Mouse (Mus musculus): ENCODE measurements around the gene Rft1.

The Rft1 gene

DNA sequence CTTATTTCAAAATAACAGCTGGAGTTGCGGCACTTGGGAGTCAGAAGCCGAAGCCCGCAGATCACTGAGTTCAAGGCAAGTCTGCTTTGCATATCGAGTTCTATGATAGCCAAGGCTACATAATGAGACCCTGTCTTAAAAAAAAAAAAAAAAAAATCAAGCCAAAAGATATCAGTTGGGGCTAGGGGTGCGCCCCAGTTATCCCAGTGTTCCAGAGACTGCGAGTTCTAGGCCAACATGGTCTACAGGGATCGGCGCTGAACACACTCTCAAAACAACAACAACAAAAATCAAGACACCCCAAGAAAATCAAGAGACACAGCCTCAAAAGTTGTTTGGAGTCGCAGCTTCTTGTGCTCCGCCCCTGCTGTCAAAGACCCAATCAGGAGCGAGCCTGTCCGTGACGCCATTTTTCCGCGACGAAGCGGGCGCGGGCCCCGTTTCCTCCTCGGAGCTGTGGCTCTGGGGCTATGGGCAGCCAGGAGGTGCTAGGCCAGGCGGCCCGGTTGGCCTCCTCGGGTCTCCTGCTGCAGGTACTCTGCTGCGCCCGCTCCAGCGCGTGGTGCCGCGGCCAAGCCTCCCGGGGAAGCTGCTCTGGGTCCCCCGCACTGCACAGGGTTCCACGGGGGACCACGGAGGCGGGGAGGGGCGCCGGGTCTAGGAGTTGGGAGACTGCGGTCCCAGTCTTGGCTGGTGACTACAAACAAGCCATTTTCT lies at the start of gene Rft1:
Gene Rft1, plus strand, starts transcription at position 418 of the 717 bp plus-strand sequence.
- DNase-seq (ENCODE audit: low spot score in 2 of 2): peak; percentile 98 to 99

DNA sequence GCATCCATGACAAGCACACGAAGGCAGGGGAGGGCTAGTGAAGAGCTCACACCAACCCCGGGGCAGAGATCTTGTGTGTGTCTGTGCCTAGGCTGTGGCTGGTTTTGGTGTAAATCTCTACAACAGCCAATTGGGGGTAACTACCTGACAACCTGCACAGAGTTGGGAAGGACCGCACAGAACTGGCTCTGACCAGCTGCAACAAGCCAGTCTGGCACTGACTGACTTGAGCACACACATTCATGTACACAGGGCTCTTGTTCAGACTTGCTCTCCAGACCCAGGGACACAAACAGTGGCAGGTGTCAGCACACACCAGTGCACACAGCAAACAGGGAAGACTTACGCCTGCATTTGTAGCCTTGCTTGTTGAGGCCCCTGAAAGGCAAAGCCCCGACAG lies 47.3 kb upstream of the Rft1 start:
- DNase-seq (ENCODE audit: low spot score in 2 of 2): no peak

DNA sequence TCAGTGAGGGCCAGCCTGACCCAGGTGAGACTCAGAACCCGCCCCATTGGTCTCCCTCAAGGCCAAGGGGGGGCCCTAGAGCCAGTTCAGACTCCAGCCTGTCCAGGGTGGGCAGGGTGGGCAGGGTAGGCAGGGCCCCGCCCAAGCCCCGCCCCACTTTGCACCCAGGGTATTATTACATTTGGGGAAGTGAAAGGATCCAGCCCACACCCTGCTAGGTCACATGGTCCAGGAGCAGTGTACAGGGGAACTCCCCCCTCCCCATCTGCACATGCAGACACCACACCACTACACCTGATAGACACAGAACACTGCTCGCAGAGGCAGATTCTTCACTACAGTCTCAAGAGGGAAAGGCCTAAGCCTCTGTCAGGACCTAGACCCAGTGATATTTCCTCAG lies 46.5 kb upstream of the Rft1 start:
- no peak for DNase-seq (ENCODE audit: low spot score in 2 of 2)

DNA sequence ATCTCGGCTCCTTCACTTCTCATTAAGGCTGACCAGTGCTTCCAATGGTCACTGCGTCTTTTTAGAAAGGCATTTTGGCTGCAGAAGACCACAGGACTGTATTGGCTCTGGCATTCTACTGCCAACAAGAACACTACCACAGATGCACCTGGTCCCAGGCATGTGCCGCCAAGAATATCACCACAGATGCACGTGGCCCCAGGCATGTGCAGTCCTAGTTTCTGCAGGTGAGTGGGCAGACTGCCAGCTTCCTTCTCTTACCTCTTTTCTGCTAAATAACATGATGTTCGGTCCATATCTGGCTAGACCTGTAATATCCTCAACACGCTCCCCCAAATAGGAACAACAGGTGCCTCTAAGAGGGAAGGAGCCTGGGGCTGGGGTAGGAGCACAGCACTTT lies 46.0 kb upstream of the Rft1 start:
- no peak for DNase-seq (ENCODE audit: low spot score in 2 of 2)

DNA sequence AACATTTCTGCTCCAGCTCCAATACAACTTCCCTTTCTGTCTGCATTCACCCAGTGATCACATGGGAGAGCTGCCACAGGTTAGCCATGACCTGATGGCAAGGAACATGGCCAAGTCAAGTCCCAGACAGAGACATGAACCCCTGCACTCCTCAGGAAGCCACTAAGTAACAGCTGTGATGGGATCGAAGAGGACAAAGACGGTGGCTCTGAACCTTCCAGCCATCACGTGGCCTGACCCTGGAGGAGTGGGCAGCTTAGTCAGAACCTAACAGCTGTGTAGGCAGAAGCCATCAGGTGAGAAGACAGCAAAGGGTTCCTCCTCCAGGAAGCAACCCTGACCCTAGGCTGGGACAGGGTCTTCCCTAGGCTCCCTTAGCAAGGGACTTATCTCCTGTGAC lies 44.7 kb upstream of the Rft1 start:
- no peak for DNase-seq (ENCODE audit: low spot score in 2 of 2)

DNA sequence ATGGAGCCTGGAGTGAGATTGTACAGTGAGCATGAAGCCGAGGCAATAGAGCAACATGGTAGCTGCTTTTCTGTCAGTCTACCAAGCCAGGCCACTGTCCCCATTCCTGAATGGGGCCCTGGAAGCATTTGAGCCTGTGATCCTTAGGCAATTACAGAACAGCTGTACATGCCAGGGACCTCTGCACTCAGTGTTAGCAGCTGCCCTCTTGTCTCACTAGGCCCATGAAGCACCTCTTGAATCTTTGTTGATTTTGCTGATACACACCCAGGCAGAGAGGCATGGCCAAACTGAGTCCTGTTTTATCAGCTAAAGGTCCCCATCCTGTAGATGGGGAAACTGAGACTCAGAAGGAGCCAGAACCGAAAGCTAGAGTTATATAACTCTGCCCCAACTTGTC lies 43.9 kb upstream of the Rft1 start:
- no peak for DNase-seq (ENCODE audit: low spot score in 2 of 2)

DNA sequence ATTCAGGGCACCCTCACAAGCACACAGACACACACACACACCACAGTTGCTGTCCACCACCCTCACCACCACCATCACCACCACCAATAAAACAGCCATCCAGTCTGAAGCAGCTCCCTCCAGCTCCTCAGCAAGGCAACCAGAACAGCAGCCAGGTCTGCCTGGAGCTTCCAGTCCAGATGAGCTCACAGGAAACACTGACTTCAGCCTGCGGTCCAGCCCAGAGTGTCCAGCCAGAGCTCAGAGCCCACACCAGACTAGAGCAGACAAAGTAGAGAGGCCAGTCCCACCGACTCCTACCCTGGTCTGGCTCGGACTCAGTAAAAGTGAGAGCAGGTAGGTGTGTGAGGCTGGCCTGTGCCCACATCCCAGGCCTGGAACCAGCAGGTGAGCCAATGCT lies 43.2 kb upstream of the Rft1 start:
- DNase-seq (ENCODE audit: low spot score in 2 of 2): no peak

DNA sequence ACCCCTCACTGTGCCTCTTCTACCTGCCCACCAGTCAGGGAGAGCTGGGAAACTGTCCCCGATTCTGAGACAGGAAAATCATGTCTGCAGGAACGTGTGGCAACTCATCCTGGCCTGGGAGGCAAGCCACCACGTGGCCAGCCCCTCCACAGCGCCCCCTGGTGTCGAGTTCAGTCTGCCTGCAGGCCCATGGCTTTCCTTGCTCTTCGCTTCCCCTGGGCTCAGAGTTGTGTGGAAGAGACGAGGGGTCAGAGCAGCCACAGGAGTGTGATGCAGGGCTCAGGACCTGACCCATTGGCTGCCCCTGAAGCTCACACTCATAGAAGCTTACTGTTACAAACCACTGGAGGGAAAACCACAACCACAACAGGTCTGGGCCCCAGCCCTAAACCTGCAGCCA lies 41.6 kb upstream of the Rft1 start:
- DNase-seq (ENCODE audit: low spot score in 2 of 2): peak; percentile 42 to 86

DNA sequence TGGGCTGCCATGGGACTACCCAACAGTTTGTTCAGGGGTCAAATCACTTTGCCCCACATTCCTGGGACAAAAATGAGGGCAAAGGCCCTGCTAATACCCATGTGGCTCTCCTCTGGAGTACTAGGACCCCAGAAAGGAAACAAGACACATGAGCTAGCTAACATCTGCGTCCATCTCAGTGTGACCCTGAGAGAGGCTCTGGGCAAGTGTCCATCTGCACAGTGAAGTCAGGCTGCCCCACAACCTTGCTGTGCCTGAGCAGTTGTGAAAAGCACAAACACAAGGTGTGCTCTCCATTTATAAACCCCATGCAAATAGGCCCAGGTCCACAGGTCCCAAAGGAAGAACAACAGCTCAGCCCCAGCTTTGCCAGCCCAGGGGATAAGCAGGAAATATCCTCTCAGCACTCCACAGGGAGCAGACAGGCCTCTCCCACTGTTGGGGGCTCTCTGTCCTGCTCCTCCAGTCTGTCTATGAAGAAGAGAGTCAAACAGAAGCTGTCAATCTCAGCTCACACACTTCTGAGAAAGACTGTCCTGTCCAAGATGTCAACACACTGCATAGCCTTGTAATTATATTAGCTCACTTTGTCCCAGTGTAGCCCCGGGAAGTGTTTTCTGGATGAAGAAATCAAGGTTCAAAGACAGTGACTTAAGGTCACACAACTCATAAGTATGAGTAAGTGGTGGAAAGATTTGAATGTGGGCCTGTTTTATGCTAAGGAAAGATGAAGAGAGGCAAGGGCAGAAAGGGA lies 41.0 kb upstream of the Rft1 start:
- DNase-seq (ENCODE audit: low spot score in 2 of 2): no peak

DNA sequence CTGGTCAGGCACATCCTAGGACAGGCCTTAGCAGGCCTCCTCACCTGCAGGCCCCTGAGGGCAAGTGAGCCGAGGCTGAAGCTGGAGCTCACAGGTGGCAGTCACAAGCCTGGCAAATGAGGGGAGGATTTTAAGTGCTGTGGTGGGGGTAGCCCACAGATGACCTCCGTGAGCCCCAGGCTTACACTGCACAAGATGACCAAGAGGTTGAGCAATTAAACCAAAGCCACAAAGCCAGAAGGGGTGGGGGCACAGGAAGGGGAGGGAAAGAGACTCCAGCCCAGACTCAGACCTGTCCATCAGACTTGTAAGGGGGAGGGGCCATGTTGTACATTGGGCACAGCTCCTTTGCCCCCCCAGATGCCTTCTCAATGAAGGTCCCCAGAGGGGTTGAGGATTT lies 37.4 kb upstream of the Rft1 start:
- no peak for DNase-seq (ENCODE audit: low spot score in 2 of 2)

DNA sequence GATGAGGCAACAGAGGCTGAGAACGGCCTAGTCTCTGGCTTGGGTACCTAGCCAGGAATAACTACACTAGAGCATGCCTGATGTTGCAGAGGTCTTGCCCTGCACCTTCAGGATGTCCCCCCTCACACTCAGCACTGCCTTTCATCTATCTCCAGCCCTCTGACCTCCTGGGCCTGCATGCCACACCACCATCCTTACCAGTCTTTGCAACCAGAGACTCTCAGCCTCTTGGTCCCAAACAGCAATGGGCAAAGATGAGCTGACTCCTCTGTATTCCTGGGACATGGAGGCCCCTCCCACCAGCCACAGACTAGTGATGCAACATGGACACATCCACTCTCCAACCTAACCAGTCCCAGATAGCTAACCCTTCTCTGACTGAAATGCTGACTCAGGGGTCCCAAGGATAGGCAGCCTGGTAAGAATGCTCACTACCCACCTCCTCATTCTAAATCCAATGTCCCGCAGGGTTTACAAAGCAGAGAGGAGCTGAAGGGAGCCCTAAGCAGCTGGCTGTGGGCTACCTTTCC lies 35.3 kb upstream of the Rft1 start:
- DNase-seq (ENCODE audit: low spot score in 2 of 2): no peak

DNA sequence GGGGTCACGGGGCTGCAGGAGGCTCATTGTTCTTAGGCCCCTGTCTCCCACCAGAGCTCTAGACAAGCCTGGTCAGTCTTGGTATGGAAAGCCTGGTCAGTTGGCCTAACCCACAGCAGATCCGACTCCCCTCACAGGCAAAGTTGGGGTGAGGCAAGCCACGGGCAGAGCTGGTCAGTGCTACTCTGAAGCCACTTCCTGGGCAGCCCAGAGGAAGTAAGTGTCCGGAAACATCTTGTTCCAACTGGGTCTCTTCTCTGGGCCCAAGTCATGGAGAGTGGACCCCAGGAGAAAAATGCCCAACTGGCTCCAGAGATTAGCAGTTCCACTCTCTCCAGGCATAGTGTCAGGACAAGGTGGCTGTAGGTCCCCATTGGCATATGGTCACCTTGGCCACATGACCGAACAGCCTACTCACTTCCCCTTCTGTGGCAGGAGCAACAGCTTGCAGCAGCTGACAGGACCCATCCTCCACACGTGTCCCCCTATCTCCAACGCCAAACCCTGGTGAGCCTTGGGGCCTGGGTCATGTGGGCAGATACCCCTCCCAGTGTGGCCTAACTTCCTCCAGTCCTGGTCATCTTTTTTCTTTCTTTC lies 34.1 kb upstream of the Rft1 start:
- DNase-seq (ENCODE audit: low spot score in 2 of 2): no peak

DNA sequence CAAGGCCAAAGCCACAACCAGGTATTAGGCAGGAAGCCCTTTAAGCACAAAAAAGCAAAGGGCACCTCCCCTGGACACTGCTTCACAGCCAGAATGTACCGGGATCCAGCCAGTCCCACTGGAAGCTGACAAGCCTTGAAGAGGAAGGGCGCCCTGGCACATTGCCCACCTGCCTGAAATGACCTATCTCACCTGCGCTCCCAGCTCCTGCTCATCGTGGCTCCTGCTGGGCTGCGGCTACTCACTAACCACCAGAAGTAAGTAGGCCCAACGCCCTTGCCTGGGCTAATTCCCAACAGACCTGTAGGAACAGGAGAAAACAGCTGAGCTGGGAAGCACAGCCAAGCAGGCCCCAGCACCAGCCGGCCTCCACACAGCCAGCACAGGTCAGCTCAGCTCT lies 32.0 kb upstream of the Rft1 start:
- no peak for DNase-seq (ENCODE audit: low spot score in 2 of 2)

DNA sequence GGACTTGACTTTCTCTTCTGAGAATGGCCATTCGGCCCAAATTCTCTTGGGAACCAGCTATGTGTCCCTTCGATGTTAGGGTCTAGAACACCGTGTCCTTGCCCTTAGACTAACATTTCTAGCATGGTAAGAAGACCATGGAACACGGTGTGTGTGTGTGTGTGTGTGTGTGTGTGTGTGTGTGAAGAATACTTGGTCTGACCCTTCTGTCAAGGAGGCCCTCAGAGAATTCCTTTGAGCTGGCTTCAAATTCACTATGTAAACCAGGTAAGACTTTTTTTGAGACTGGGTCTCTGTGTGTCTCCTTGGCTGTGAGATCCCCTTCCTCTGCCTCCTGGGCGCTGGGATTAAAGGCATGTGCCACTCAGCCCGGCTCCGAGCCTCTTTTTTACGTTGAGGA lies 31.6 kb upstream of the Rft1 start:
- DNase-seq (ENCODE audit: low spot score in 2 of 2): no peak

DNA sequence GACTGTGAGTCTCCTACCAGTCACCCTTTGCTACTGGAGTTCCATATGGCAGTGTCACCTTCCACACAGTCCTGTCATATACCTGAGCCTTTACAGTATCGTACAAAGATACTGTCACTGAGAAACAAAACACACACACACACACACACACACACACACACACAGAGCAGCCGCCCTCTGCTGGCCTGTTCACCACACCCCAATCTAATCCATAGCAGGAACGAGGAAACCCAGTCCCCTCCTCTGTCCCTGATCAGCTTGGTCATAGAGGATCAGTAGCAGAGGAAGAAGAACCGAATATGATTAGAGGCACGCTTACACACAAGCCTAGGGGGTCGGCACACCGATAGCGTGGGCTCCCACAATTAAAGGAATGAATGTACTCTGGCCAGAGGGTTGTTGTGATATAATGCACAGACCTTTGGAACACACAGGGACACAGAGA lies 29.9 kb upstream of the Rft1 start:
- DNase-seq (ENCODE audit: low spot score in 2 of 2): no peak

DNA sequence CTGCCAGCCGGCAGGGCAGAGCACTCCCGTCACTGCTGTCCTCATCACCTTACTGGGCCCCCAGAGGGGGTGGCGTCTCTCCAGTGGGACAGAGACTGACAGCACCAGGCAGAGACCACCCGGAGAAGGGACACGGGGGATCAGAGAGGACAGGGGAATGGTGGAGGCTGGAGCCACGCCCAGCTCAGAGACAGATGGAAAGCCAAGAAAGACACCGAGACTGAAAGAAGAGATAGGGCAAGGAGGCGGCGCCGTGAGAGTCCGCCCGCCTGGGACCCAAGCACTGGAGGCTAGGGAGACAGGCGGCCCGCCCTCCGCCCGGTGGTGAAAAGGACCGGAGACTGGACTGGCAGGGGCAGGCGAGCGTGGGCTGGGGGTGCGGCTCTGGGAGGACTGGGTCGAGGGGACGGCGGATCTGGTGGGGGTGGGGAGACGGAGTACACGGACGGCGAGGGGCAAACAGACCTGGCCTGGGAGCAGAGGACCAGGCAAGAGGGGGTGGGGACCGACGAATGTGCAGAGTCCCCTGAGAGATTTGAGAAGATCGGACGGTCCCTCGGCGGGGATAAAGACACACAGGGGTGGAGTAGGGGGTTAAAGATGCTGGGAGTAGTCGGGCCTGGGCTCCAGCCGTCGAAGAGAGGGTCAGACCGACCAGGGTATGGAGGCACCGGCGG lies 28.9 kb upstream of the Rft1 start:
- peak; percentile 31 to 33 for DNase-seq (ENCODE audit: low spot score in 2 of 2)

DNA sequence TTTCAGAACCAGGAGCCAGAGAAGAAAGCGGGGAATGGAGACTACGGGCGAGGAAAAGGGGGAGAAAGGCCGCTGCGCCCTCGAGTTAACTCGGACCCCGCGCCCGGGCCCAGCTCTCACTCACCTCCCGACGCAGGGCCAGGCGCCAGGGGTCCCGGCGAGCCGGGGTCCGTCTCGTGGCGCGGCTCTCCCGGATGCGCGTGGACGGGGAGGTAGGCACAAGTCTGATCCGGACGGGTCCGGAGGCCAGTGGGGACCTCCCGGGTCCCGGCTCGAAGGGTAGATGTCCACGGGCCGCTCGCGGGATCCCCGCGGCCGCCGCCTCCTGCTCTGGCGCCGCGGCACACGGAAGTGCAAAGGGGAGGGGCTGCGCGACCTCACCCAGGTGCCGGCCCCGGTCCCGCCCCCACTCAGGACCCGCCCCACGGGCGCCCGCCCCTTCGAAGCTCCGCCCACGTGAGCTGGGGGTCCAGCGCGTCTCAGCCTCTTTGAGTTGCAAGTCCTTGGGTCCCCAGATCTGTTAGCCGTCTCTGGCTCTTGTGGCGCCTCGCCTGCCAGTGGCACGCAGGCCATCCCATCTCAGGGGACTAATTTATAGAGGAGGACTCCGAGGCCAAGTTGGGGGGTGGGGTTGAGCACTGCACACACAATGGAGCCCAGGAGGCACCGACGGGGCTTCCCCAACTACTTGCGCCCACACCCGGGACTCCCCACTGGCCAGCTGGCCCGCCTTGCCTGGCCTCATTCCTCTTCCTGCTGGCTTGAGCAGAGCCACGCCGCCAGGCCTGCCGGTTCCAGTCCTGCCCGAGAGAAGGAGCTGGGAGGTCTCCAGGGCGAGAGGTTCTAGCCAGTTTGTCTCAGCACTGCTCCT lies 28.1 kb upstream of the Rft1 start, which contains the start of gene Prkcd:
Gene Prkcd, minus strand, starts transcription at position 355 of the 871 bp plus-strand sequence.
- DNase-seq (ENCODE audit: low spot score in 2 of 2): peak; percentile 90 to 92

DNA sequence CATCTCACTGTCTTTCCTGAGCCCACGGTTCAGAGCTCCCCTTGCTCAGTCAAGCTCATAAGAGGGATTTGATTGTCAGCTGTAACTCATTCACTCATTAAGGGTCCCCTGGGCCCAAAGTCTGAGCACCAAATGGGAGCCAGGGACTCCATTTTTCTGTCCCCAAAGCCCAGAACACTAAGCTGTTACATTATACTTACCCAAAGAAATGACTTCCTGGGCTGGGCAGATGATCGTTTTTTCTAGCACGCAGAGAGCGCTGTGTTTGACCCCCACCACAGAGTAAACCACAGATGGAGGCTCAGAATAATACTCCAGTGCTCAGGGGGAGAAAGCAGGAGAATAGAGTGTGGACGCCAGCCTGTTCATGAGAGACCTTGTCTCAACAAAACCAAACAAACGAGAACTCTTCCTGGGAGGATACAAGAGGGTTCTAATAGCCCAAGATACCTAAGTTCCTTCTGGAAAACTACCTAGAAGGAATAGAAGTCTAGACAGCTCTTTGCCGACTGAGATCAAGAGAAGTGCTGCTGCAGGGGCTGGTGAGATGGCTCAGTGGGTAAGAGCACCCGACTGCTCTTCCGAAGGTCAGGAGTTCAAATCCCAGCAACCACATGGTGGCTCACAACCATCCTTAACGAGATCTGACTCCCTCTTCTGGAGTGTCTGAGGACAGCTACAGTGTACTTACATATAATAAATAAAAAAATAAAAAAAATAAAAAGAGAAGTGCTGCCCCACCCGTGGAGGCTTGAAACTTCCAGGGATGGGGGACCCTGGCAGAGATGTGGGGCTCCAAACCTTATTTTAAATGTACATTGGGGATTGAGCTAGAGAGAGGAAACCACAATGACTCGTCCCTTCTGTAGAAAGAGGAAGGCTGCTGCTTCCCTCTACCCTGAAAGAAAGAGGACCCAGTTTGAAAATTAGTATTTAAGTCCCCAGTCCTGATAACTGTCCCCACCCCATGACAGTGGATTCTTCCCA lies 27.1 kb upstream of the Rft1 start:
- DNase-seq (ENCODE audit: low spot score in 2 of 2): no peak

DNA sequence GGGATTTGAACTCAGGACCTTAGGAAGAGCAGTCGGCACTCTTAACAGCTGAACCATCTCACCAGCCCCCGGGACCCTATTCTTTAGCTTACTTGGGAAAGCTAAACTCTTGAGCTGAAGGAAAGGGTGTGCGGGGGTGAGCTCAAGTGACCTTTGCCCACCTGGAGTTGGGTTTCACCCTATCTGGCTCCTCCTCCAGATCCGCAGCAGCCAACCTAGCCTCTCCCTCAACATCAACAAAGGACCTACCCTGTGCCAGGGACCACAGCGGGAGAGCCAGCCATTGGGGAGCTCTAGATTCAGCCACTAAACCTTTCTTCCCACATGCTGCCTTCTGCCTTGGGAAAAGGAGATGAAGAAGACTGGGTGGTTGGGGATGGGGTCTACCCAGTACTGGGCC lies 25.9 kb upstream of the Rft1 start:
- DNase-seq (ENCODE audit: low spot score in 2 of 2): no peak

DNA sequence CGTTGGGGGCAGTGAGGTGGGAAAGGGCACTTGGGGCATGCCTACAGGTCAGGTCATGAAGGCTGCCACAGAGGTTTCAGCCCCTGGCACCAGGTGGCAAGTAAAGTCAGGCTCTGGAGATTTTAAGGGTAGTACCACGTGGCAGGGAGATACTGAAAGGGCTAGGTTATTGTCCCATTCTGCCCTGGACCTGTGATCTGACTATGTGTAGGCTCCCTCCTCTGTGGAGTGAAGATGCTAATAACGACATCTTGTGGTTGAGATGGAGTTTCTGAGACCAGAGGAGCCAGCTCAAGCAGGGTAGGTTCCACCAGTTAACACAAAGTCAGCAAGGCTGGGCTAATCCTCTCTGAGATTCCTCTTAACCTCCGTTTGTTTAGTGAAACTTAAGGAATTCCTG lies 24.3 kb upstream of the Rft1 start:
- DNase-seq (ENCODE audit: low spot score in 2 of 2): no peak
